Mouse (Mus musculus) CH12F3 (cell line): ENCODE results near the gene Gja8.

ENCODE experiments used
- in situ Hi-C: fragments of 300-500 bp; cut with MboI; formaldehyde crosslinking; loops from 2 replicates; pipeline ENCODE4 v1.14.3; 2020; ENCODE audit warnings: low sequenced_read_pairs

Gene Gja8

DNA sequence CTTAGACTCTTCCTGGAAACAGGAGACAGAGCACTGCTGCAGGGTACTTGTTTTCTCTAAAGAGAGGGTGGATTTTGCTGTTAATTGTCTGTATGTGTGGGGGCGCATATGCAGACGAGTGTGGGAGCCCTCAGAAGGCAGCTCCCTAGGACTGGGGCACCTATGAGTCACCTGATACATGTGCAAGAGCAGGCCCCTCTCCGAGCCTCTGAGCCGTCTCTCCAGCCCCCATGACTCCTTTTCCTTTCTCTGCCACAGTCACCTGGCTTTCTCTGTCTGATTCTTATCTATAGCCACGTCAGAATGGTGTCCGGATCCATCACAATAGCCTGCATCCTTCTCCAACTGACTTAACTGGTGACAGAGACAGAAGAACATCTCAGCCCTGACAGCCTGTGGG lies 44.3 kb downstream of the Gja8 start:
- in situ Hi-C loops = no loop called here

- in situ Hi-C loops = no loop called here
These were observed 45.4 kb downstream of the Gja8 start for GRCm38 (mm10) chr3:96880385-96880784.

- in situ Hi-C loops = no loop called here
These were observed 46.3 kb downstream of the Gja8 start for GRCm38 (mm10) chr3:96879536-96879935.

DNA sequence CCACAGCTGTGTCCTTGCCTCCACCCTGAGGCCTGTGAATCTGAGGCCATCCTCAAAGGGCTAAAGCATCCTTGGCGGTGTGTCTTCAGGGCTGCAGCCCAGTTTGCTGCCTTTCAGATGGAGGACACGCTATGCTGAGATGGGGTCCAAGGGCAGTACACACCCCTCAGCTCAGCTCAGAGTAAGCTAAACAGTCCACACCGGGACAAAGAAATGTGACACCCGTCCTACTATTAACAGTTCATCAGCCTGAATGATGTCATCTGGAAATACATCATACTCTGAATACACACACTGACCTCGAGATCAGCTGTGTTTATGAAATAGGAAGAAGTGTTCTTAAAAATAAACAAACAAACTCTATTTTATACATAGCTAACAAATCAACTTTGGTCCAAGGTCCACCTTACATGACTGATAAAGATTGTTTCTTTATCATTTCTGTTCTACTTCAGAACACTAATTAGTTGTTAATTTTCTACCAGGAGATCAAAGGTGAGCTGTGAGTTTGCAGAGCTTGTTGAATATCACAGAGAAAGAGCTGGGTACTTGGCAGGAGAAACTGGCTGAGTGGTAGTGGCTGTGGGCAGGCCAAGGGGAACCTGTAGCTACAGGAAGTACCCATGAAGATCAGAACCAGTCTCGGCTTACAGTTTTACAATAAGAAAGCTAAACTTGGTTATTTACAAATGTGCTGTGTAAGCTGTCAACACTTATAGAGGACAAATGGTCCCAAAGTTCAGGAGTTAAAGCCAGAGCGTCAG lies 50.8 kb downstream of the Gja8 start:
- in situ Hi-C loops = no loop called here

GRCm38 (mm10) chr3:96872501-96872900 lies 53.3 kb downstream of the Gja8 start:
- in situ Hi-C loops = no loop called here

- in situ Hi-C loops = no loop called here
These were observed 54.8 kb downstream of the Gja8 start for GRCm38 (mm10) chr3:96871070-96871469.

DNA sequence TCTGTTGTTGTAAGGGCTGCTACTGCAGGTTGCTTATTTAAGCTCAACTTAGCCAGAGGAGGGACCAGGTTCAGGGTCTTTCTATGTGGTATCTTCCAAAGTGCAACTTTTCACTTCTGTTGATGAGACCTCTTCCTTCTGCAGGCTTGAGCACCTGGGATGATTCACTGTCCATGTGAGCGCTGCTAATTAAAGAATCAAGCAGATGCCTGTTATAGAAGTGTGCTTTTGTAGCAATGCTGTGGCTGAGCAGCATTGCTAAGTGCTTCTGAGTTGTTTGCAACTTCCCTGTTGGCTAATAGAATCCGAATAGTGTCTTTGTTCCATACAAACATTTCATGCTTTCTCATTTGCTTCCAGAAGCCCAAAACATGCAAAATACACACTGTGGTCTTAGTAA lies 55.5 kb downstream of the Gja8 start:
- in situ Hi-C loops = no loop called here

DNA sequence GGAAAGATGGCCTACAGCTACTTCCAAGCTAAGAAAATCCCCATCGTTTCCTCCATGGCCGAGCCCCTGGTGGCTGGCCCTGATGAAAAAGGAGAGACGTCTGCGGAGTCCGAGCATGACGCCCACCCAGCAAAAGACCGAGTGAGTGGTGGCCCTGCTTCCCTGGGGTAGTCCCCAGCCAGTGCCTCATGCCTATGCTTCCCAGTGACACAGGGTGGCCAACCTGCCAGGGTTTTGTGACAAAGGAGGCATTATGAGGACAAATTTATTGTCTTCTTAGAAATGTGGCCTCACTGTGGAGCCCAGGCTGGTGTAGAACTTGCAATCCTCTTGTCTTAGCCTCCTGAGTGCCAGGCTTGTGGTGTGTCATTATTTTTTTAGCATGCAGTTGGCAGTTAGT lies 56.7 kb downstream of the Gja8 start:
- in situ Hi-C loops = no loop called here

- in situ Hi-C loops = no loop called here
These were observed 57.3 kb downstream of the Gja8 start for GRCm38 (mm10) chr3:96868566-96868965.

- in situ Hi-C loops = no loop called here
These were observed 58.0 kb downstream of the Gja8 start for GRCm38 (mm10) chr3:96867863-96868262.
